Mouse (Mus musculus) limb, embryonic 14.5 days (tissue): ENCODE measurements around the gene Xlr3b. TPM values are rescaled to one million over a fixed set of nuclear protein-coding genes. Genes with fewer than 3 reads are reported as not detected.
"Not testable (repeated sequence)": the region's sequence is repeated elsewhere in the genome, so short reads cannot be mapped to it uniquely, and the experiment has no call there.

Experiments used
- ATAC-seq: fragments of 200-750 bp; cut with Nextera tagmentation; 2 replicates; pipeline ENCODE4 v1.8.0; 2017; ENCODE audit warnings: low read depth, moderate number of reproducible peaks, moderate TSS enrichment; ENCODE audit not compliant: low FRiP score
- DNase-seq: peaks from one replicate; pipeline ENCODE4 v3.0.0-alpha.2; 2015; ENCODE audit warnings: low spot score
- H3K27ac ChIP-seq: fragments of 300-500 bp; sonication (generic); replicated peaks from 2 replicates; pipeline ENCODE4 v1.5.1; 2014; ENCODE audit warnings: low read depth, mild to moderate bottlenecking, low read length, moderate library complexity, mixed read lengths
- H3K27me3 ChIP-seq: fragments of 300-500 bp; sonication (generic); 2 replicates; pipeline ENCODE4 v1.6.1; 2014; ENCODE audit warnings: low read length, mixed read lengths; ENCODE audit not compliant: control insufficient read depth, insufficient read depth
- H3K36me3 ChIP-seq: fragments of 300-500 bp; sonication (generic); 2 replicates; pipeline ENCODE4 v1.6.1; 2014; ENCODE audit warnings: mild to moderate bottlenecking, low read length, moderate library complexity, mixed read lengths; ENCODE audit not compliant: control insufficient read depth, insufficient read depth
- H3K4me1 ChIP-seq: fragments of 300-500 bp; sonication (generic); 2 replicates; pipeline ENCODE4 v1.6.1; 2014; ENCODE audit warnings: antibody characterized with exemption, low read length, mixed read lengths; ENCODE audit not compliant: control insufficient read depth, insufficient read depth
- H3K4me2 ChIP-seq: fragments of 300-500 bp; sonication (generic); replicated peaks from 2 replicates; pipeline ENCODE4 v1.6.1; 2014; ENCODE audit warnings: low read depth, mild to moderate bottlenecking, low read length, moderate library complexity; ENCODE audit not compliant: severe bottlenecking
- H3K4me3 ChIP-seq: fragments of 300-500 bp; sonication (generic); replicated peaks from 2 replicates; pipeline ENCODE4 v1.5.1; 2014; ENCODE audit warnings: low read length
- H3K9ac ChIP-seq: fragments of 300-500 bp; sonication (generic); 2 replicates; pipeline ENCODE4 v1.6.1; 2014; ENCODE audit warnings: mild to moderate bottlenecking, low read depth, low read length, moderate library complexity; ENCODE audit not compliant: severe bottlenecking
- H3K9me3 ChIP-seq: fragments of 300-500 bp; sonication (generic); 2 replicates; pipeline ENCODE4 v1.6.1; 2016; ENCODE audit warnings: low read length; ENCODE audit not compliant: control insufficient read depth
- POLR2A ChIP-seq: fragments of 200-500 bp; IDR thresholded peaks from 2 replicates; pipeline ENCODE4 v1.8.0; 2012; ENCODE audit warnings: inconsistent platforms, mild to moderate bottlenecking, moderate library complexity, borderline replicate concordance; ENCODE audit not compliant: insufficient read depth, insufficient read length; ENCODE audit errors: extremely low read depth
- WGBS: fragments of 180-500 bp; shearing (Covaris S2); extraction: QIAGEN DNeasy Blood & Tissue Kit; methylation state at CpG from one replicate; pipeline ENCODE4 v1.1.7; 2014; 5-methylcytosine and 5-hydroxymethylcytosine counted together
- polyA plus RNA-seq, 2 experiments: library from polyadenylated mRNA; depleted of rRNA in 1 of 2; stranded (reverse) in 1 of 2; unstranded in 1 of 2; fragments of >200 nt; fragmentation: Nextera tagmentation in 1 of 2; extraction: Ambion mirVana in 1 of 2; gene quantifications; 2 replicates each; pipeline versions ENCODE4 v1.2.1 to v1.2.3; 2012 to 2014

Xlr3b gene
- polyA plus RNA-seq, 2 experiments = 4.6 to 17.4 TPM

DNA sequence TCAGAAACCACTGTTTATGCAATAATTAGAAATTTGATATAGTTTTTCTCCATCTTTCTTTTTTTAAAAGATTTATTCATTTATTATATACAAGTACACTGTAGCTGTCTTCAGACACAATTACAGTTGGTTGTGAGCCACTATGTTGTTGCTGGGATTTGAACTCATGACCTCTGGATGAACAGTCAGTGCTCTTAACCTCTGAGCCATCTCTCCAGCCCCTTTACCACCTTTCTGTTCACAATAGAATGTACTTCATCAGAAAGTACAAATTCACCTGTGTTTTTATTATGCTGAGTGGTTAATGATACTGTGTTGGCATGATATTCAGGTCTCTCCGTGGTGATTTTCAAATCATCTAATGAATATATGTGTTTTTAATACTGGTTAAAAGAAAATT, 33.4 kb downstream of the Xlr3b start:
- no peak for TF ChIP-seq POLR2A
- Histone ChIP-seq H3K4me2 (no peak overlapping the region), H3K4me3 (no peak overlapping the region), H3K9me3 (no peaks in the 10 kb centered on the region), H3K27ac (no peak overlapping the region), H3K4me1 (no peaks in the 10 kb centered on the region), H3K36me3 (no peaks in the 10 kb centered on the region), H3K9ac (no peak overlapping the region), H3K27me3 (peaks cover 4% of the 10 kb centered on the region; the same call in 1 of the 2 replicates)
- DNase-seq (no peak), ATAC-seq (no peak)
- 52% methylated on average over 1 of the region's 1 CpGs for WGBS

DNA sequence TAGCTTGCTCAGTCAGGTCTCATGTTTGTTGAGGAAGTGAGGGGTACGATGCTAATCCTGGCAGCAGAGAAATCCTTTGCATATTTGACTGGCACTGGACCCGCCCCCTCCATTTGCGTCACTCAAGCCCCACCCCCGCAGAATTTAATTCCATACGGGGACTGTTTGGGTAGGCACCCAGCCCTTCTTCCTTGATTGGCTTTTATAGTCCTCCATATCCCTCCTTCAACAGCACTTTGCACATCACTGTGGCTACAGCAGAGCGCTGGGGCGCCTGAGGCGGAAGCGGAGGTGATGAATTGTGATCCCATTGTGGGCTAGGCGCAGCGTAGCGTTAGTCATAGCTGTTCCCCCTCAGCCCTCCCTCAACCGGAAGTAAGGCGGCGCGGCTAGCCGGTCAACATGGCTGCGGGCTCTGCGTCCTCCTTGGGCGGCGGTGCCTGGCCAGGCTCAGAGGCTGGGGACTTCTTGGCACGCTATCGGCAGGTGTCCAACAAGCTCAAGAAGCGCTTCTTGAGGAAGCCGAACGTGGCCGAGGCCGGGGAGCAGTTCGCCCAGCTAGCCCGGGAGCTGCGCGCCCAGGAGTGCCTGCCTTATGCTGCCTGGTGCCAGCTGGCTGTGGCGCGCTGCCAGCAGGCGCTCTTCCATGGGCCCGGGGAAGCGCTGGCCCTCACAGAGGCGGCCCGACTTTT, 36.1 kb downstream of the Xlr3b start, which contains the start of gene F8a:
TSS of gene F8a (plus strand) at position 378 of the 692 bp plus-strand sequence.
- Histone ChIP-seq H3K9ac (peak within 1 kb of the TSS; percentile 66), H3K4me1 (no peaks in the 10 kb centered on the region), H3K36me3 (no peaks in the 10 kb centered on the region), H3K4me3 (peak within 1 kb of the TSS; percentile 56), H3K27me3 (peaks cover 4% of the 10 kb centered on the region; the same call in 1 of the 2 replicates), H3K9me3 (no peaks in the 10 kb centered on the region), H3K4me2 (peak within 1 kb of the TSS; percentile 75), H3K27ac (peak within 1 kb of the TSS; percentile 73)
- WGBS = 16% methylated on average over 25 of the region's 39 CpGs
- ATAC-seq (peak; percentile 94), DNase-seq (peak; percentile 66)
- peak; percentile 53; the same call in 1 of the 2 replicates for TF ChIP-seq POLR2A

DNA sequence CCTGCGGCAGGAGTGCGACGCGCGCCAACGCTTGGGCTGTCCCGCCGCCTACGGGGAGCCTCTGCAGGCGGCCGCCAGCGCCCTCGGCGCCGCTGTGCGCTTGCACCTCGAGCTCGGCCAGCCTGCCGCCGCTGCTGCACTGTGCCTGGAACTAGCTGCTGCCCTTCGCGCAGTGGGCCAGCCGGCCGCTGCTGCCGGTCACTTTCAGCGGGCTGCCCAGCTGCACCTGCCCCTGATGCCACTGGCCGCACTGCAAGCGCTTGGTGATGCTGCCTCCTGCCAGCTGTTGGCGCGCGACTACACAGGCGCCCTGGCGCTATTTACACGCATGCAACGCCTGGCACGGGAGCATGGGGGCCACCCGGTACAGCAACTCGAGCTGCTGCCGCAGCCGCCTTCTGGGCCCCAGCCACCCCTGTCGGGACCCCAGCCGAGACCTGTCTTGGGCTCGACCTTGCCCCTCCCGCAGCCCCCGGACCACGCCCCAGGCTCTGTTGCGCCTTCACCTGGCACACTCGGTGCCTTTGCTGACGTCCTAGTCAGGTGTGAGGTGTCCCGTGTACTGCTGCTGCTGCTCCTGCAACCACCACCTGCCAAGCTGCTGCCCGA, 36.7 kb downstream of the Xlr3b start:
- no peak for TF ChIP-seq POLR2A
- Histone ChIP-seq H3K4me3 (peak overlapping the region; percentile 56), H3K36me3 (no peaks in the 10 kb centered on the region), H3K4me2 (peak overlapping the region; percentile 75), H3K27ac (peak overlapping the region; percentile 73), H3K4me1 (no peaks in the 10 kb centered on the region), H3K9ac (peak overlapping the region; percentile 66), H3K27me3 (peaks cover 4% of the 10 kb centered on the region; the same call in 1 of the 2 replicates), H3K9me3 (no peaks in the 10 kb centered on the region)
- WGBS = 17% methylated on average over 10 of the region's 51 CpGs
- DNase-seq (peak; percentile 13), ATAC-seq (peak; percentile 48)

DNA sequence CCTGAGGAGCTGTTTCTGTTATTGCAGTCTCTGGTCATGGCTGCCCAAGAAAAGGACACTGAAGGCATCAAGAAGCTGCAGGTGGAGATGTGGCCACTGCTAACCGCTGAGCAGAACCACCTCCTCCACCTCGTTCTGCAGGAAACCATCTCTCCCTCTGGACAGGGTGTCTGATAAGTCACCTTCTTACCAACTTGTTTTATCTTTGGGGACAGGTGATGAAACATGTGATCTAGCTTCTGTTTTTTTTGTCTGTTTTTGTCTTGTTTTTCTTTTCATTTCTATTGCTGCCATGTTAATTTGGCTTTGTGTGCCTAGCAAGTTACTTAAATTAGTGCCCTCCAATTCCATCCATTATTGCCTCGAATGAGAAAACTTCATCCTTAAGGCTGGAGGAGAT, 37.3 kb downstream of the Xlr3b start:
- WGBS = 48% methylated on average over 3 of the region's 3 CpGs
- Histone ChIP-seq H3K27ac (no peak overlapping the region), H3K27me3 (peaks cover 4% of the 10 kb centered on the region; the same call in 1 of the 2 replicates), H3K9ac (peak overlapping the region; percentile 66; the same call in 1 of the 2 replicates), H3K36me3 (no peaks in the 10 kb centered on the region), H3K4me1 (no peaks in the 10 kb centered on the region), H3K4me3 (peak overlapping the region; percentile 56), H3K4me2 (peak overlapping the region; percentile 75), H3K9me3 (no peaks in the 10 kb centered on the region)
- TF ChIP-seq POLR2A = no peak
- DNase-seq (no peak), ATAC-seq (no peak)

GRCm38 (mm10) chrX:73242821-73243325, 50.9 kb downstream of the Xlr3b start, which contains the start of gene Xlr4c:
Xlr4c (minus strand) TSS chrX:73243130.
- H3K4me2 ChIP-seq, H3K27me3 ChIP-seq, H3K9me3 ChIP-seq, H3K4me3 ChIP-seq, H3K27ac ChIP-seq, DNase-seq, H3K9ac ChIP-seq, ATAC-seq, H3K36me3 ChIP-seq, H3K4me1 ChIP-seq: not testable (repeated sequence)
- WGBS = 85% methylated on average over 12 of the region's 14 CpGs

Other genes with a start within 250 kb of the Xlr3b start
- gene Zfp185, start 204.9 kb upstream of the Xlr3b start, polyA plus RNA-seq (2012; rRNA removed) = 41.8 and 44.8 TPM in 2 replicates
- 52.6 and 56.6 TPM in 2 replicates for gene Zfp185, start 204.9 kb upstream of the Xlr3b start, polyA plus RNA-seq (2014; fragmentation: Nextera tagmentation; extraction: Ambion mirVana)
- gene Pnma5, start 155.1 kb upstream of the Xlr3b start, polyA plus RNA-seq (2012; rRNA removed) = 0.06 TPM in 1 of 2 replicates, not detected in the other
- 0.11 and 0.23 TPM in 2 replicates for gene Pnma5, start 155.1 kb upstream of the Xlr3b start, polyA plus RNA-seq (2014; fragmentation: Nextera tagmentation; extraction: Ambion mirVana)
- gene Pnma3, start 127.4 kb upstream of the Xlr3b start, polyA plus RNA-seq (2012; rRNA removed) = 0.90 and 1.1 TPM in 2 replicates
- gene Pnma3, start 127.4 kb upstream of the Xlr3b start, polyA plus RNA-seq (2014; fragmentation: Nextera tagmentation; extraction: Ambion mirVana) = 0.10 and 0.17 TPM in 2 replicates
- 0.13 and 1.3 TPM in 2 replicates for gene Xlr4a, start 109.7 kb upstream of the Xlr3b start, polyA plus RNA-seq (2012; rRNA removed)
- 1.1 TPM in 1 of 2 replicates, not detected in the other for gene Xlr4a, start 109.7 kb upstream of the Xlr3b start, polyA plus RNA-seq (2014; fragmentation: Nextera tagmentation; extraction: Ambion mirVana)
- gene Xlr3a, start 95.1 kb upstream of the Xlr3b start, polyA plus RNA-seq (2012; rRNA removed) = 0.87 and 3.8 TPM in 2 replicates
- gene Xlr3a, start 95.1 kb upstream of the Xlr3b start, polyA plus RNA-seq (2014; fragmentation: Nextera tagmentation; extraction: Ambion mirVana) = 1.4 and 1.6 TPM in 2 replicates
- gene Gm14685, start 75.2 kb upstream of the Xlr3b start, polyA plus RNA-seq (2012; rRNA removed) = 0.06 and 0.10 TPM in 2 replicates
- gene Gm14685, start 75.2 kb upstream of the Xlr3b start, polyA plus RNA-seq (2014; fragmentation: Nextera tagmentation; extraction: Ambion mirVana) = 0.18 TPM in 1 of 2 replicates, not detected in the other
- gene Xlr5b, start 43.4 kb upstream of the Xlr3b start, polyA plus RNA-seq (2012; rRNA removed) = not detected in 2 replicates
- not detected in 2 replicates for gene Xlr5b, start 43.4 kb upstream of the Xlr3b start, polyA plus RNA-seq (2014; fragmentation: Nextera tagmentation; extraction: Ambion mirVana)
- 0.05 and 0.16 TPM in 2 replicates for gene DXBay18, start 42.8 kb upstream of the Xlr3b start, polyA plus RNA-seq (2012; rRNA removed)
- gene DXBay18, start 42.8 kb upstream of the Xlr3b start, polyA plus RNA-seq (2014; fragmentation: Nextera tagmentation; extraction: Ambion mirVana) = 0.22 TPM in 1 of 2 replicates, not detected in the other
- not detected in 2 replicates for gene Spin2d, start 15.2 kb upstream of the Xlr3b start, polyA plus RNA-seq (2012; rRNA removed)
- not detected in 2 replicates for gene Spin2d, start 15.2 kb upstream of the Xlr3b start, polyA plus RNA-seq (2014; fragmentation: Nextera tagmentation; extraction: Ambion mirVana)
- gene Xlr4b, start 22.1 kb downstream of the Xlr3b start, polyA plus RNA-seq (2012; rRNA removed) = 0.29 and 0.98 TPM in 2 replicates
- 0.30 and 1.3 TPM in 2 replicates for gene Xlr4b, start 22.1 kb downstream of the Xlr3b start, polyA plus RNA-seq (2014; fragmentation: Nextera tagmentation; extraction: Ambion mirVana)
- 6.9 and 10.1 TPM in 2 replicates for gene F8a, start 36.1 kb downstream of the Xlr3b start, polyA plus RNA-seq (2012; rRNA removed)
- 11.9 and 12.3 TPM in 2 replicates for gene F8a, start 36.1 kb downstream of the Xlr3b start, polyA plus RNA-seq (2014; fragmentation: Nextera tagmentation; extraction: Ambion mirVana)
- 0.47 TPM in 1 of 2 replicates, not detected in the other for gene Xlr4c, start 50.9 kb downstream of the Xlr3b start, polyA plus RNA-seq (2012; rRNA removed)
- gene Xlr4c, start 50.9 kb downstream of the Xlr3b start, polyA plus RNA-seq (2014; fragmentation: Nextera tagmentation; extraction: Ambion mirVana) = not detected in 2 replicates
- gene Xlr3c, start 73.2 kb downstream of the Xlr3b start, polyA plus RNA-seq (2012; rRNA removed) = 0.24 and 0.38 TPM in 2 replicates
- gene Xlr3c, start 73.2 kb downstream of the Xlr3b start, polyA plus RNA-seq (2014; fragmentation: Nextera tagmentation; extraction: Ambion mirVana) = 0.12 and 0.41 TPM in 2 replicates
- 0.06 TPM in 1 of 2 replicates, not detected in the other for gene Xlr5a, start 100.8 kb downstream of the Xlr3b start, polyA plus RNA-seq (2012; rRNA removed)
- gene Xlr5a, start 100.8 kb downstream of the Xlr3b start, polyA plus RNA-seq (2014; fragmentation: Nextera tagmentation; extraction: Ambion mirVana) = 0.12 TPM in 1 of 2 replicates, not detected in the other
- not detected in 2 replicates for gene Xlr5c, start 100.8 kb downstream of the Xlr3b start, polyA plus RNA-seq (2012; rRNA removed)
- not detected in 2 replicates for gene Xlr5c, start 100.8 kb downstream of the Xlr3b start, polyA plus RNA-seq (2014; fragmentation: Nextera tagmentation; extraction: Ambion mirVana)
- gene Gm45015, start 144.6 kb downstream of the Xlr3b start, polyA plus RNA-seq (2012; rRNA removed) = not detected in 2 replicates
- gene Gm45015, start 144.6 kb downstream of the Xlr3b start, polyA plus RNA-seq (2014; fragmentation: Nextera tagmentation; extraction: Ambion mirVana) = not detected in 2 replicates
- gene Zfp275, start 150.4 kb downstream of the Xlr3b start, polyA plus RNA-seq (2012; rRNA removed) = 38.1 and 48.7 TPM in 2 replicates
- gene Zfp275, start 150.4 kb downstream of the Xlr3b start, polyA plus RNA-seq (2014; fragmentation: Nextera tagmentation; extraction: Ambion mirVana) = 24.0 and 25.7 TPM in 2 replicates
- not detected in 2 replicates for gene Gm18336, start 206.5 kb downstream of the Xlr3b start, polyA plus RNA-seq (2012; rRNA removed)
- gene Gm18336, start 206.5 kb downstream of the Xlr3b start, polyA plus RNA-seq (2014; fragmentation: Nextera tagmentation; extraction: Ambion mirVana) = not detected in 2 replicates
- gene Zfp92, start 218.9 kb downstream of the Xlr3b start, polyA plus RNA-seq (2012; rRNA removed) = 0.35 and 0.49 TPM in 2 replicates
- gene Zfp92, start 218.9 kb downstream of the Xlr3b start, polyA plus RNA-seq (2014; fragmentation: Nextera tagmentation; extraction: Ambion mirVana) = 0.12 and 0.25 TPM in 2 replicates
- gene Trex2, start 243.1 kb downstream of the Xlr3b start, polyA plus RNA-seq (2012; rRNA removed) = 0.83 and 0.87 TPM in 2 replicates
- gene Trex2, start 243.1 kb downstream of the Xlr3b start, polyA plus RNA-seq (2014; fragmentation: Nextera tagmentation; extraction: Ambion mirVana) = 0.93 and 0.99 TPM in 2 replicates